Mouse (Mus musculus) thymus, postnatal 4 days (tissue): Measurements from ENCODE around the gene Lce1j.
"Not testable (repeated sequence)": the region's sequence is repeated elsewhere in the genome, so short reads cannot be mapped to it uniquely, and the experiment has no call there.

Experiments
- DNase-seq: peaks from one replicate; pipeline ENCODE4 v3.0.0; 2021

Gene Lce1j

DNA sequence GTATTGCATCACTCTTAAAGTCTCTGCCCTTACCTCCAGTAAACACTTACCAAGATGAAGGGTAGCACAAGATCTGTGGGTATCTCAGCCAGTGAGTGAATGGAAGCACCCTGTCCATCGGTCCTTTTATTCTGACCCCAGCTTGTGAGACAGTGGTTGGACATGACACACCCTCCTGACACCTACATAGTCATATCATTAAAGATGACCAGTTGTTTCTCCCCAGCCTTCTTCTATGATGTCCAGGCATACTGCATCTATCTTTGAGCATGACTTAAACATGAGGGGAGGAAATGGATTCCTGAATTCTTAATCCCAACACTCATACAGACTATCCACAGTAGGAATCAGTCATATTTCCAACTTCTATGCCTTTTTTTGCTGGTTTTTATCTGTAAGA, at the start of gene Lce1j:
Gene Lce1j, minus strand, starts transcription at position 101 of the 400 bp plus-strand sequence.
- no peak for DNase-seq

- no peak for DNase-seq
Measured at GRCm38 (mm10) chr3:92827108-92827507, 36.8 kb upstream of the Lce1j start, which contains the start of gene Kprp. TSS of gene Kprp (minus strand) at chr3:92827247.

DNA sequence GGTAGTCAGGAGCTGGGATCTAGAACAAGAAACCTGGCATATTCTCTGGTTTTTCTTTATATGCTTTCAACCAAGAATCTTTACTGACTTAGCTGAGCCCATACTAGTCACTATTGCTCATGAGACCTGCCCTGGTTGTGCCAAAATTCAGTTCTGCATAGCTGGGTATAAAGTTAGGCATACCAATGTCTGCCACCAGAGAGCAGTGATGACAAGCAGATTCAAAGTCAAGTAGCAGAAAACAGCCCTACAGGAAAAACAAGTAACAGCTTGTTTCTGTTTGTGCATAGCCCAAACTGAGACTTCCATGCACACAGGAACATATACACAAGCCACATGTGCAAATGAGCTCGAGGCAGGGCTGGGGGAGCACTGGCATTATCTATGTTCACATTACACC, 35.5 kb upstream of the Lce1j start:
- no peak for DNase-seq

DNA sequence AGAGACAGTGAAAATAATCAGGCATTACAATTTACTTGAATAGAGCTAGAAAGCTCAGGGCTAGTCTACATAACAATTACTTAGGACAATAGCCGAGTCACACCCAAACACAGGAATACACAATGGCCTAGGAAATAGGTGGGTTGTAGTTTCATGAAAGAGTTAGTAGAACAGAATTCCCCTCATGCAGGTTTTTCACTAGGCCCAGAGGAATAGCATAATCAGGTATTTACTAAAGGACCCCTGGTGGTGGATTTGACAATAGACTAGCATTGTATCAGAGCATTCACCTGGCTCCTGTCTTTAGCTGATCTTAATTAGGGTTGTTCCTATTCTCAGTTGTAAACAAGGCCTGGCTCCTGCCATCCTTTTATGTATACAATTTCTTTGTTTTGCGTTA, 25.7 kb upstream of the Lce1j start:
- not testable (repeated sequence) for DNase-seq

- no peak for DNase-seq
Measured at GRCm38 (mm10) chr3:92815581-92815980, 25.3 kb upstream of the Lce1j start.

GRCm38 (mm10) chr3:92807791-92808190, 17.5 kb upstream of the Lce1j start, which contains the start of gene Lce1k:
TSS of gene Lce1k (minus strand) at chr3:92807891.
- no peak for DNase-seq

GRCm38 (mm10) chr3:92778799-92779198, 11.5 kb downstream of the Lce1j start, which contains the start of gene Lce1i:
TSS of gene Lce1i (minus strand) at chr3:92778899.
- no peak for DNase-seq

- no peak for DNase-seq
Measured at GRCm38 (mm10) chr3:92771573-92771972, 18.7 kb downstream of the Lce1j start.

GRCm38 (mm10) chr3:92764965-92765364, 25.3 kb downstream of the Lce1j start, which contains the start of gene Lce1h:
TSS of gene Lce1h (minus strand) at chr3:92765065.
- no peak for DNase-seq

- no peak for DNase-seq
Measured at GRCm38 (mm10) chr3:92753197-92753596, 37.1 kb downstream of the Lce1j start.

DNA sequence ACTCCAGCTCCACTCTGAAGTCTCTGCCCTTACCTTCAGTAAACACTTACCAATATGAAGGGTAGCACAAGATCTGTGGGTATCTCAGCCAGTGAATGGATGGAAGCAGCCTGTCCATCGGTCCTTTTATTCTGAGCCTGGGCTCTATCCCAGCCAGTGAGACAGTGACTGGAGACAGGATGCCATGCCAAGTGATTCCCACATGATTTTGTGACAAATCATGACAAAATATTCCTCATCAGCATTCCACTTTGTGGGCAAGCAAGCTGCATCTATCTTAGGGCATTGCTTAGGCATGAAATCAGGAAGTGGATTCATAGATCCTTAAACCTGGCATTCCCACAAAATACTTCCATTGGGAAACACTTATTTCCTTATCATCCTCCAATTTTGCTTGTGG, 38.1 kb downstream of the Lce1j start, which contains the start of gene Lce1g:
Gene Lce1g, minus strand, starts transcription at position 101 of the 400 bp plus-strand sequence.
- no peak for DNase-seq

DNA sequence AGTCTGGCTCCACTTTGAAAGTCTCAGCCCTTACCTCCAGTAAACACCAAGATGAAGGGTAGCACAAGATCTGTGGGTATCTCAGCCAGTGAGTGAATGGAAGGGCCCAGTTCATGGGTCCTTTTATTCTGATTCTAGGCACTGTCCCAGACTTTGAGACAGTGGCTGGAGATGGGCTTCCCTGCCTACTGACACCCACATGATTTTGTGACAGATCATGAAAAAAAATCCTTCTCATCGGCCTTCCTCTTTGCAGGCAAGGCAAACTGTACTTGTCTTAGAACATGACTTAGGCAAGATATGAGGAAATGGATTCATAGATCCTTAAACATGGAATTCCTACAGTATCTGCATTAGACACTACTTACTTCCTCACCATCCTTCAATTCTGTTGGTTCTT, 51.3 kb downstream of the Lce1j start, which contains the start of gene Gm38119:
Gene Gm38119, minus strand, starts transcription at position 101 of the 400 bp plus-strand sequence.
- no peak for DNase-seq
